Mouse (Mus musculus): ENCODE measurements around the gene Psme3. TPM values are rescaled to one million over a fixed set of nuclear protein-coding genes. Genes with fewer than 3 reads are reported as not detected.
A peak's percentile ranks its signal among the peaks of the same experiment; 100 is the strongest.

The Psme3 gene
- polyA plus RNA-seq, 1 experiment from 2014 or later: 104 TPM

GRCm38 (mm10) chr11:101351721-101352111 lies 35.7 kb downstream of the Psme3 start:
- H3K9me3 ChIP-seq (replicated peaks; ENCODE audit: control insufficient read depth, low read length): no peaks in the 10 kb centered on the region
- no peaks in the 10 kb centered on the region for H3K27me3 ChIP-seq (ENCODE audit: control insufficient read depth, insufficient read depth, low read length)
- H3K4me3 ChIP-seq (ENCODE audit: low read depth, low read length): no peak overlapping the region
- no peak overlapping the region for H3K27ac ChIP-seq (ENCODE audit: low read depth, low read length)
- H3K4me1 ChIP-seq (ENCODE audit: control insufficient read depth, insufficient read depth, low read length): 0 out of 2 replicates have a peak, but pooled peaks cover 2% of the 10 kb centered on the region
- WGBS (ENCODE audit: insufficient replicate concordance): 66% methylated on average over 3 of the region's 3 CpGs
- H3K9ac ChIP-seq (ENCODE audit: low read depth, low read length): no peak overlapping the region
- no peak for ATAC-seq (replicated peaks; ENCODE audit: insufficient number of reproducible peaks, low FRiP score, low TSS enrichment)
- no peaks in the 10 kb centered on the region for H3K36me3 ChIP-seq (ENCODE audit: control insufficient read depth, insufficient read depth, low read length)
- H3K4me2 ChIP-seq: no peak overlapping the region

GRCm38 (mm10) chr11:101353436-101353835 lies 37.4 kb downstream of the Psme3 start:
- Histone ChIP-seq H3K4me1 (ENCODE audit: control insufficient read depth, insufficient read depth, low read length) (0 out of 2 replicates have a peak, but pooled peaks cover 2% of the 10 kb centered on the region), H3K4me3 (ENCODE audit: low read depth, low read length) (no peak overlapping the region), H3K9me3 (replicated peaks; ENCODE audit: control insufficient read depth, low read length) (no peaks in the 10 kb centered on the region), H3K27me3 (ENCODE audit: control insufficient read depth, insufficient read depth, low read length) (no peaks in the 10 kb centered on the region), H3K36me3 (ENCODE audit: control insufficient read depth, insufficient read depth, low read length) (no peaks in the 10 kb centered on the region), H3K4me2 (no peak overlapping the region), H3K27ac (ENCODE audit: low read depth, low read length) (no peak overlapping the region), H3K9ac (ENCODE audit: low read depth, low read length) (no peak overlapping the region)
- WGBS (ENCODE audit: insufficient replicate concordance): 82% methylated on average over 12 of the region's 12 CpGs
- no peak for ATAC-seq (replicated peaks; ENCODE audit: insufficient number of reproducible peaks, low FRiP score, low TSS enrichment)

- no peaks in the 10 kb centered on the region for H3K4me1 ChIP-seq (ENCODE audit: control insufficient read depth, insufficient read depth, low read length)
- ATAC-seq (replicated peaks; ENCODE audit: insufficient number of reproducible peaks, low FRiP score, low TSS enrichment): no peak
- 79% methylated on average over 5 of the region's 5 CpGs for WGBS (ENCODE audit: insufficient replicate concordance)
- no peak overlapping the region for H3K4me2 ChIP-seq
- H3K27me3 ChIP-seq (ENCODE audit: control insufficient read depth, insufficient read depth, low read length): no peaks in the 10 kb centered on the region
- H3K9ac ChIP-seq (ENCODE audit: low read depth, low read length): no peak overlapping the region
- no peaks in the 10 kb centered on the region for H3K9me3 ChIP-seq (replicated peaks; ENCODE audit: control insufficient read depth, low read length)
- H3K4me3 ChIP-seq (ENCODE audit: low read depth, low read length): no peak overlapping the region
- no peak overlapping the region for H3K27ac ChIP-seq (ENCODE audit: low read depth, low read length)
- no peaks in the 10 kb centered on the region for H3K36me3 ChIP-seq (ENCODE audit: control insufficient read depth, insufficient read depth, low read length)
Measured at GRCm38 (mm10) chr11:101354438-101355010, 38.5 kb downstream of the Psme3 start.

- no peak for ATAC-seq (replicated peaks; ENCODE audit: insufficient number of reproducible peaks, low FRiP score, low TSS enrichment)
- 86% methylated on average over 2 of the region's 2 CpGs for WGBS (ENCODE audit: insufficient replicate concordance)
- Histone ChIP-seq H3K9ac (ENCODE audit: low read depth, low read length) (no peak overlapping the region), H3K27ac (ENCODE audit: low read depth, low read length) (no peak overlapping the region), H3K36me3 (ENCODE audit: control insufficient read depth, insufficient read depth, low read length) (no peaks in the 10 kb centered on the region), H3K4me3 (ENCODE audit: low read depth, low read length) (no peak overlapping the region), H3K9me3 (replicated peaks; ENCODE audit: control insufficient read depth, low read length) (no peaks in the 10 kb centered on the region), H3K4me2 (no peak overlapping the region), H3K4me1 (ENCODE audit: control insufficient read depth, insufficient read depth, low read length) (peaks cover 10% of the 10 kb centered on the region), H3K27me3 (ENCODE audit: control insufficient read depth, insufficient read depth, low read length) (no peaks in the 10 kb centered on the region)
Measured at GRCm38 (mm10) chr11:101355916-101356315, 39.9 kb downstream of the Psme3 start.

- WGBS (ENCODE audit: insufficient replicate concordance): 74% methylated on average over 3 of the region's 3 CpGs
- Histone ChIP-seq H3K4me1 (ENCODE audit: control insufficient read depth, insufficient read depth, low read length) (peaks cover 10% of the 10 kb centered on the region), H3K9ac (ENCODE audit: low read depth, low read length) (no peak overlapping the region), H3K4me2 (no peak overlapping the region), H3K9me3 (replicated peaks; ENCODE audit: control insufficient read depth, low read length) (no peaks in the 10 kb centered on the region), H3K27ac (ENCODE audit: low read depth, low read length) (no peak overlapping the region), H3K36me3 (ENCODE audit: control insufficient read depth, insufficient read depth, low read length) (no peaks in the 10 kb centered on the region), H3K27me3 (ENCODE audit: control insufficient read depth, insufficient read depth, low read length) (no peaks in the 10 kb centered on the region), H3K4me3 (ENCODE audit: low read depth, low read length) (no peak overlapping the region)
- ATAC-seq (replicated peaks; ENCODE audit: insufficient number of reproducible peaks, low FRiP score, low TSS enrichment): no peak
Measured at GRCm38 (mm10) chr11:101357505-101358182, 41.6 kb downstream of the Psme3 start.

GRCm38 (mm10) chr11:101359776-101360175 lies 43.8 kb downstream of the Psme3 start:
- H3K27me3 ChIP-seq (ENCODE audit: control insufficient read depth, insufficient read depth, low read length): no peaks in the 10 kb centered on the region
- no peak overlapping the region for H3K4me3 ChIP-seq (ENCODE audit: low read depth, low read length)
- WGBS (ENCODE audit: insufficient replicate concordance): 57% methylated on average over 9 of the region's 9 CpGs
- peaks cover 10% of the 10 kb centered on the region for H3K4me1 ChIP-seq (ENCODE audit: control insufficient read depth, insufficient read depth, low read length)
- no peaks in the 10 kb centered on the region for H3K36me3 ChIP-seq (ENCODE audit: control insufficient read depth, insufficient read depth, low read length)
- peak overlapping the region; percentile 64 for H3K27ac ChIP-seq (ENCODE audit: low read depth, low read length)
- H3K4me2 ChIP-seq: no peak overlapping the region
- H3K9ac ChIP-seq (ENCODE audit: low read depth, low read length): 0 out of 2 replicates have a peak overlapping the region, but pooled peaks have one; percentile 16
- no peaks in the 10 kb centered on the region for H3K9me3 ChIP-seq (replicated peaks; ENCODE audit: control insufficient read depth, low read length)
- ATAC-seq (replicated peaks; ENCODE audit: insufficient number of reproducible peaks, low FRiP score, low TSS enrichment): no peak

- H3K27ac ChIP-seq (ENCODE audit: low read depth, low read length): peak overlapping the region; percentile 25; the same call in 1 of the 2 replicates
- 44% methylated on average over 3 of the region's 3 CpGs for WGBS (ENCODE audit: insufficient replicate concordance)
- ATAC-seq (replicated peaks; ENCODE audit: insufficient number of reproducible peaks, low FRiP score, low TSS enrichment): no peak
- H3K4me3 ChIP-seq (ENCODE audit: low read depth, low read length): no peak overlapping the region
- H3K36me3 ChIP-seq (ENCODE audit: control insufficient read depth, insufficient read depth, low read length): no peaks in the 10 kb centered on the region
- no peaks in the 10 kb centered on the region for H3K27me3 ChIP-seq (ENCODE audit: control insufficient read depth, insufficient read depth, low read length)
- H3K4me1 ChIP-seq (ENCODE audit: control insufficient read depth, insufficient read depth, low read length): peaks cover 10% of the 10 kb centered on the region
- no peak overlapping the region for H3K9ac ChIP-seq (ENCODE audit: low read depth, low read length)
- H3K4me2 ChIP-seq: no peak overlapping the region
- H3K9me3 ChIP-seq (replicated peaks; ENCODE audit: control insufficient read depth, low read length): no peaks in the 10 kb centered on the region
Measured at GRCm38 (mm10) chr11:101360651-101361113, 44.7 kb downstream of the Psme3 start.

DNA sequence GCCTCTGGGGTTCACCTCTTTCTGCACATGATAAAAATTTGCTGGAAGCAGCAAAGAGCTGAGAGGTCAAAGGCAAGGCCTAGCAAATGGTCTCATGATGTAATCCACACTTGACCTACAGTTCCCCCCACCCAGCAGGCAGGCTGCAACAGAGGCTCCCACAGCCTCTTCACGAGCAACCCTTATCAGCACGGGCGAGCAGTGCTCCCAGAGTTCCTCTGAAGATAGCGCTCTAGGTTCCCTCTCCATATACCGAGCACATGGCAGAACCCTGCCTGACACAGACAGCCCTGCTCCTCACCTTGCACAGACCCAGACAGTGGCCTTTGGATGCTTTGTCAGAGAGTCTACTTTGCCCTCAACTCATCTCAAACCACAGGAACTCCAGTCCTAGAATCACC lies 48.5 kb downstream of the Psme3 start:
- no peak for ATAC-seq (replicated peaks; ENCODE audit: insufficient number of reproducible peaks, low FRiP score, low TSS enrichment)
- H3K4me2 ChIP-seq: no peak overlapping the region
- H3K27me3 ChIP-seq (ENCODE audit: control insufficient read depth, insufficient read depth, low read length): no peaks in the 10 kb centered on the region
- no peak overlapping the region for H3K9ac ChIP-seq (ENCODE audit: low read depth, low read length)
- H3K36me3 ChIP-seq (ENCODE audit: control insufficient read depth, insufficient read depth, low read length): no peaks in the 10 kb centered on the region
- H3K9me3 ChIP-seq (replicated peaks; ENCODE audit: control insufficient read depth, low read length): no peaks in the 10 kb centered on the region
- H3K4me1 ChIP-seq (ENCODE audit: control insufficient read depth, insufficient read depth, low read length): peaks cover 10% of the 10 kb centered on the region
- H3K27ac ChIP-seq (ENCODE audit: low read depth, low read length): no peak overlapping the region
- no peak overlapping the region for H3K4me3 ChIP-seq (ENCODE audit: low read depth, low read length)
- 14% methylated on average over 5 of the region's 5 CpGs for WGBS (ENCODE audit: insufficient replicate concordance)
